Mouse (Mus musculus): ENCODE data around the gene Csn3. TPM values are rescaled to one million over a fixed set of nuclear protein-coding genes. Genes with fewer than 3 reads are reported as not detected.

Csn3 gene
- total and polyA plus RNA-seq, 3 experiments, result 8.1 to 31.5 (median 16.4) TPM

Other genes starting within 250 kb of the Csn3 start
- gene Csn2, start 225.9 kb upstream of the Csn3 start, total RNA-seq (2012; rRNA removed), result not detected in 2 replicates
- 0.24 and 0.26 TPM in 2 replicates for gene Csn2, start 225.9 kb upstream of the Csn3 start, total RNA-seq (2014; rRNA removed)
- gene Csn2, start 225.9 kb upstream of the Csn3 start, polyA plus RNA-seq (2012; ENCODE audit: insufficient read length, low read depth), result not detected in 2 replicates
- gene Csn1s2a, start 151.0 kb upstream of the Csn3 start, total RNA-seq (2012; rRNA removed), result not detected in 2 replicates
- not detected in 2 replicates for gene Csn1s2a, start 151.0 kb upstream of the Csn3 start, total RNA-seq (2014; rRNA removed)
- gene Csn1s2a, start 151.0 kb upstream of the Csn3 start, polyA plus RNA-seq (2012; ENCODE audit: insufficient read length, low read depth), result not detected in 2 replicates
- gene Csn1s2b, start 117.5 kb upstream of the Csn3 start, total RNA-seq (2012; rRNA removed), result not detected in 2 replicates
- gene Csn1s2b, start 117.5 kb upstream of the Csn3 start, total RNA-seq (2014; rRNA removed), result not detected in 2 replicates
- gene Csn1s2b, start 117.5 kb upstream of the Csn3 start, polyA plus RNA-seq (2012; ENCODE audit: insufficient read length, low read depth), result not detected in 2 replicates
- not detected in 2 replicates for gene Prr27, start 99.9 kb upstream of the Csn3 start, total RNA-seq (2012; rRNA removed)
- not detected in 2 replicates for gene Prr27, start 99.9 kb upstream of the Csn3 start, total RNA-seq (2014; rRNA removed)
- not detected in 2 replicates for gene Prr27, start 99.9 kb upstream of the Csn3 start, polyA plus RNA-seq (2012; ENCODE audit: insufficient read length, low read depth)
- not detected in 2 replicates for gene Odam, start 40.5 kb upstream of the Csn3 start, total RNA-seq (2012; rRNA removed)
- gene Odam, start 40.5 kb upstream of the Csn3 start, total RNA-seq (2014; rRNA removed), result not detected in 2 replicates
- not detected in 2 replicates for gene Odam, start 40.5 kb upstream of the Csn3 start, polyA plus RNA-seq (2012; ENCODE audit: insufficient read length, low read depth)
- gene 2310003L06Rik, start 43.9 kb downstream of the Csn3 start, total RNA-seq (2012; rRNA removed), result not detected in 2 replicates
- gene 2310003L06Rik, start 43.9 kb downstream of the Csn3 start, total RNA-seq (2014; rRNA removed), result 0.19 and 0.32 TPM in 2 replicates
- gene 2310003L06Rik, start 43.9 kb downstream of the Csn3 start, polyA plus RNA-seq (2012; ENCODE audit: insufficient read length, low read depth), result not detected in 2 replicates
- not detected in 2 replicates for gene Gm28434, start 43.9 kb downstream of the Csn3 start, total RNA-seq (2012; rRNA removed)
- not detected in 2 replicates for gene Gm28434, start 43.9 kb downstream of the Csn3 start, total RNA-seq (2014; rRNA removed)
- not detected in 2 replicates for gene Gm28434, start 43.9 kb downstream of the Csn3 start, polyA plus RNA-seq (2012; ENCODE audit: insufficient read length, low read depth)
- gene Cabs1, start 53.9 kb downstream of the Csn3 start, total RNA-seq (2012; rRNA removed), result not detected in 2 replicates
- gene Cabs1, start 53.9 kb downstream of the Csn3 start, total RNA-seq (2014; rRNA removed), result not detected in 2 replicates
- gene Cabs1, start 53.9 kb downstream of the Csn3 start, polyA plus RNA-seq (2012; ENCODE audit: insufficient read length, low read depth), result not detected in 2 replicates
- gene Smr3a, start 77.0 kb downstream of the Csn3 start, total RNA-seq (2012; rRNA removed), result not detected in 2 replicates
- not detected in 2 replicates for gene Smr3a, start 77.0 kb downstream of the Csn3 start, total RNA-seq (2014; rRNA removed)
- not detected in 2 replicates for gene Smr3a, start 77.0 kb downstream of the Csn3 start, polyA plus RNA-seq (2012; ENCODE audit: insufficient read length, low read depth)
- gene Smr2, start 161.0 kb downstream of the Csn3 start, total RNA-seq (2012; rRNA removed), result not detected in 2 replicates
- not detected in 2 replicates for gene Smr2, start 161.0 kb downstream of the Csn3 start, total RNA-seq (2014; rRNA removed)
- gene Smr2, start 161.0 kb downstream of the Csn3 start, polyA plus RNA-seq (2012; ENCODE audit: insufficient read length, low read depth), result not detected in 2 replicates
- gene Gm11116, start 186.0 kb downstream of the Csn3 start, total RNA-seq (2012; rRNA removed), result not detected in 2 replicates
- not detected in 2 replicates for gene Gm11116, start 186.0 kb downstream of the Csn3 start, total RNA-seq (2014; rRNA removed)
- not detected in 2 replicates for gene Gm11116, start 186.0 kb downstream of the Csn3 start, polyA plus RNA-seq (2012; ENCODE audit: insufficient read length, low read depth)
- not detected in 2 replicates for gene Gm11115, start 228.5 kb downstream of the Csn3 start, total RNA-seq (2012; rRNA removed)
- gene Gm11115, start 228.5 kb downstream of the Csn3 start, total RNA-seq (2014; rRNA removed), result not detected in 2 replicates
- not detected in 2 replicates for gene Gm11115, start 228.5 kb downstream of the Csn3 start, polyA plus RNA-seq (2012; ENCODE audit: insufficient read length, low read depth)

Measured in CH12.LX (cell line).